Mouse (Mus musculus): Measurements from ENCODE around the gene Slc25a19.
A peak's percentile ranks its signal among the peaks of the same experiment; 100 is the strongest.
"Not testable (repeated sequence)": the region's sequence is repeated elsewhere in the genome, so short reads cannot be mapped to it uniquely, and the experiment has no call there.

Slc25a19 gene

DNA sequence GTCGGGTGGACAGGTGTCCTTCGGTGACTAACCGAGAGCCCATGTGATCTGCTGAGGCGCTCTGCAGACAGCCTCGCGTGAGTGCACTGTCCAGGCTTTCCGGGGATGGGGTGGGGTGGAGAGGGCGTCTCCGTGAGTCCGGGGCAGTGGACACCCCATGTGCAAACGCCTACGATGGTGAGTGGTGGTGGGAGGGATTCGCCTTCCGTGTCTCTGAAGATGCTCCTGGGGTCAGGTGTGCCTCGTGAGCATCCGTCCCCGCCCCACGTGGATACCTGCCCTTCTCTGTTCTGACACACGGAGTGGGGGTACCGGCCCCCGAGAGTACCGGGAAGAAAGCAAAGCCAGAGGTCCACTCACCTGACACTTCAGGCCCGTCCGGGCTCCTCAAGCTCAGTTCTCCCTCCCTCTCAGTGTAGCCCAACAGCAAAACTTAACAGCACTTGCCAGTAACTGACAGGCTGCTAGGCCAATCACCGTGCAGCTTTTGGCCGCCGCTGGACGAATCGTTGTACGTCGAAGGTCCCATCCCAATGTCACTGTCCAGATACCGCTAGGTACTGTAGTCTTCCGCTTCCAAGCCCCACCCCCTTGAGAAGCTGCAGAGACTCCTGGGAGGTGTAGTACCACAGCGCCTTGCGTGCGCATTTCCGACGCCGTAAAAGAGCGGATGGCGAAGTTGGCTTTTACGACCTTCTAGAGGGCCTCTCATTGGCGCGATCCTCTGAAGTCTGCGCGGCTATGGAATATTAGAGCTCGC lies at the start of gene Slc25a19:
Gene Slc25a19, minus strand, starts transcription at position 591 of the 760 bp plus-strand sequence.
- peak; percentile 100 for DNase-seq (ENCODE audit: low spot score)

DNA sequence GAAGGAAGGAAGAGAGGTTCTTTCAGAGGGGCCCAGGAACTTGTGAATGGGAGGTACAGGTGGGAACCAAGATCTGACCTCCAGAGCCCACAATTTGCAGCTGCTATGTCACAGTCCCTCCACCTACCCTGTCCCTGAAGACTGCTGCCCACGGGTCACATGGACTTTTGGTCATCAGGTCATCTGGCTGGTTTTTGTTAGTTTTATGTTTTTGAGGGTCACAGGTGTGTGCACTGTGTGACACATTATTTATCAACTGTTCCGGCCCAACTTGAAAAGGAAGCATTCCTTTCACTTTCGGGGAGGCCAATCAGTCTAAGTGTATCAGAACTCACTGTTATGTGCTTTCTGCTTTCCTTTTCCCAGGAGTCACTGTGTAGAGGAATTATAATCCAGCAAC lies 49.4 kb upstream of the Slc25a19 start:
- no peak for DNase-seq (ENCODE audit: low spot score)

DNA sequence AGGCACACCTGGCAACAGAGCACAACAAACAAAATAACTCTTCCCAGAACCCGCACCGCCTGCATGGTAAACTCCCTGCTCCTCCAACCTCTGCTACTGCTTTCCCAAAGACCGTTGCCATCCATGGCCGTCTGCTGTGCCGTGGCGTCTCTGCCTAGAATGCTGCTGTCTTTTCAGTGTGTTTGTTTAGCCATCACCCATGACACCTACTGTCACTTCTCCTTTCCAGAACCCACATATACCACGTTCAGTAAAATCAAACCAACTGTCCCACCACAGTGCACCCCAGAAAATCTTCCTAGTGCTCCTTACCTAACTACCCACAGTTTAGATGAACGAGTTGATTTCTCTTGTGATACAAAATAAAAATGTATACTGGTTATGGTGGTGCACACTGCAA lies 48.6 kb upstream of the Slc25a19 start:
- DNase-seq (ENCODE audit: low spot score), result no peak

DNA sequence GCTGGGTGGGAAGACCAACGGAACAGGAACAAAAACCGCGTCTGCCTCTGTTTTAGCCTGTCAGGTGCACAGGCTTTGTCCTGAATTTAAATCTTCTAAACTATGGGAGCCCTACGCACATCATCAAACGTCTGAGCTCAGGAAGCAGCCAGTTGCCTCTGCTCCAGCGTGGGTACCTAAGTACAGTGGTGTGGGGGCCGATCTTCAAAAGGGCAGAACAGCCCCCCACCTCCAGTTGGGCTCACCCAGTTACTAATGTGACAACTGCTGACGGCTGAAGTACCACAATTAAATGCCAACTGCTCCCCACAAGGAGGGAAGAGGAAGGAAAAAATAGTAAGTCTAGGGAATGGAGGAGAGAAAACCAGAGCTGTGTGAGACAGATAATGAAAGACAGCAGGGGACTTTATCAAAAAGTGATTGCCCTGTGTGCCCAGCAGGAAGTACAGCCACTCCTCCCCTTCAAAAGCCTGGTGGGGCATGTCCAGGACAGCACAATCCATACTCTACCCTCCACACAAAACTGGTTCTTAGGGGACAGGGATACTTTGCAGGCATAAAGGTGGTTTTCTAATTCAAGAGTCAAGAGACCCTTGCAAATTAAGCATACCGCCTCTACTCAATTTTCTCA lies 46.3 kb upstream of the Slc25a19 start:
- DNase-seq (ENCODE audit: low spot score), result no peak

DNA sequence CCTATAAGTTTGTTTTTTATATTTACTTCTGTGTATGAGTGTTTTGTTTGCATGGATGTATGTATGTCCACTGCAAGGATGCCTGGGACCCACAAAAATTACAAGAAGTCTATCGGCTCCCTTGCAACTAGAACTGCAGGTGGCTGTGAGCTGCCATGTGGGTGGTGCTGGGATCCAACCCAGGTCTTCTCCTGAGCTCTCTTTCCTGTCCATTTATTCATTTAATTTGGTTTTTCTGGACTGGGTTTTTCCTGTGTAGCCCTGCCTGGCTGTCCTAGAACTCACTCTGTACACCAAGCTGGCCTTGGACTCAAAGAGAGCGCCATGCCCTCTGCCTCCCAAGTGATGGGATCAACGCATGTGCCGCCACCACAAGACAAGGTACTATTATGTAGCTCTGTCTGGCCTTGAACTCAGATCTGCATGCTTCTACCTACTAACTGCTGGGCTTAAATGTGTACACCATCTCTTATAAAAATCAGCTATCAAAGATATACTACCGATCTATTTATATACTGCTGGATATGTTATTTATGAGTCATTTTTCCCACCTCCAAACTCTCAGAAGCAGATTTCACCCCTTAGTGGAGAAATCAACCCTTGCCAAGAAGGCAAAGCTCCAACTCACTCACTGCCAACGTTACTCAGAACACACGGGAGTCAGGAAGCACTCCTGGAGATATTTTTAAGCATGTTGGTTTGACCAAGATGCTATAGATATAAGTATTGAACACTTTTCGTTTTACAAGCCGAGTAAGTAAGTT lies 45.6 kb upstream of the Slc25a19 start:
- DNase-seq (ENCODE audit: low spot score), result no peak

DNA sequence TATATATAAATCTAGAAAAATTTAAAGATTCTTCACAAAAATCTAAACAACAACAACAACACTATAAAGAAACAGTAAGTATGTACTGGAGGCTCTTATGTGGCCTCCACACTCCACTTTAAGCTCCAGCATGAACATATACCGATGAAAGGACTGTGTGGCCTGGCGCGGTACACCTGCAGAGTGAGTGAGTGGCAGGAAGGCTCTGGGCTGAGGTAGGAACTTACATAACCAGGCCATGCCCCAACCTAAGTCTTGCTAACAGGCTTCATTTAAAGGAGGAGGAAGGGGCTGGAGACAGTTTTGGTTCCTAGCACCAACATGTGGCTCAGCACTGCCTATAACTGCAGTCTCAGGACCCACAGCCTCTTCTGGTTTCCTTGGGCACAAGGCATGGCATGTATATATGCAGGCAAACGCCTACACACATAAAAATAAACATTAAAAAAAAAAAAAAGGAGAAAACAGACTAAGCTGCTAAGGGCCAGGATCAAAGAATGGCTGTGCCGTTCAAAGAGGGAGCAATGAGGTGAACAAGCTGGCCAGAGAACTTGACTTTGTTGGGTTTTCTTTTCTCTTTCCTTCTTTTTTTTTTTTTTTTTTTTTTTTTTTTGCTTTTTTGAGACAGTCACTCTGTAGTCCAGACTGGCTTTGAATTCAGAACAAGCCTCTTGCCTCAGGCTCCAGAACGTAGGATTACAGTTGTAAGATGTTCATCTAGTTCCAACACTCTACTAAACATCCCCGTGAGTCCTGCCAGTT lies 44.3 kb upstream of the Slc25a19 start:
- DNase-seq (ENCODE audit: low spot score), result no peak

DNA sequence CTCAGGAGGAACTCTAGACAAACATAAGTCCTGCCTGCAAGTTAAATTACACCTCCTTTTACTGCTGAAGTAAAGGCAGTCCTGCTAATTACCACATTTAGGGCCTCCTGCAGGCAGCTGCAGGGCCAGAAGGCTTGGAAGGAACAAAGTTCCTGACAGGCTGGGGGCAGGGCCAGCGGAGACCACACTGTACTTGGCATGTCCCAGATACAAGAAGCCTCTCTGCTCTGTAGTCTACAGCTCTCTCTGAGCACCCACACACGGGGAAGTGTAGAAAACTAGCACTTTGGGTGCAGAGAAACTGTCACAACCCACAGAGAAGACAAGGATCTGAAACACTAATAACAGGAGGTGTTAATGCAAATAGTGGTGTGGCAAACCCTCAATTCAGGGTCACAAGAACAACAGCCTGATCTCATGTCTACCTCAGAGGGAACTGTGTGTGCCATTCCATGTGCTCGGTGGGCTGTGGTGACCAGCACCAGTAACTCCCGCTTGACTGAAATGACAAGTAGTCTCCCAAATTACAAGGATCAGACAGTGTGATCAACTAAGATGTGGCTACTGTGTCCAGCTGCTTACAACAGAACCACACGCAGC lies 42.5 kb upstream of the Slc25a19 start:
- DNase-seq (ENCODE audit: low spot score), result no peak

DNA sequence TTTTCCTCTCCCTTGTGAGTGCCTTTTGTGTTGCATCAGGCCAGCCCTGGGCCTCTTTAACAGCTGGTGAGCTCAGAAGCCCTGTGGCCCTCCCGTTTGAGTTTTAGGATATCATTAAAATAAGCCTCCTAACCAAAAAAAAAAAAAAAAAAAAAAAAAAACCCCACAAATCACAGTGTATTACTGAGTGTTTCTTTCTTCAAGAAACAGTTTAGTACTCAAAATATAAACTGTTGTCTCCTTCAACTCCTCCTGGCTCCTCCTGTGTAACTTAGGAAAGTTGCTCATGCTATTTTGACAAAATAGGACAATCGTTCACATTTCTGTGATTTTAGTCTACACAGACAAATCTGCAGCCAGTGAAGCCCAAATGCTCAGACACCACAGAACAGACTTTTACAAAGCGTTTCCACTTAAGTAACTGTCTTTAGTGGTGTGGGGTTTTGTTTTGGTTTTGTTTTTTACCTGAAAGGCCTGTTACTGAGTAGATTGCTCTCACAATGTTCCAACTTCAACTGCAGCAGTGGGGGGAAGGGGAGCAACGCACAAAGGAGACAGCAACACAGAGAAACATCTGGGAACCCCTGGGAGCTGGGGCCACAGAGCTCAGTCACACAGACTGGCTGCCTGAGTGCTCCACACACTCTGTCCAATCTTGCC lies 35.7 kb upstream of the Slc25a19 start:
- no peak for DNase-seq (ENCODE audit: low spot score)

DNA sequence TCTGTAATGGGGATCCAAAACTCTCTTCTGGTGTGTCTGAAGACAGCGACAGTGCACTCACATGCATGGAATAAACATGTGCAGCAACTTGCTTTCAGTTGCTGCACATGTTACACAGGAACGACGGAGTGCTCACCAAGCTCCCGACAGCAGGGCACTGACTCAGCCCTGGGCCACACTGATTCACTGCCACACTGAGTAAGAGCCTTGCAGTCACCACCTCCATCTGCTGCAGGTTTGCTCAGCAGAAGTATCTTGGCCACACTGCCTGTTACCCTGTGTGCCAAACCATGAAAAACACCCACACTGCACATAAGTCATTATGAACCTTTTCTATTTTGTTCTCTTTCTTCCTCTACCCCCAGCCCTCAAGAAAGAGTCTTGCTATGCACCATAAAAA lies 32.3 kb upstream of the Slc25a19 start:
- no peak for DNase-seq (ENCODE audit: low spot score)

DNA sequence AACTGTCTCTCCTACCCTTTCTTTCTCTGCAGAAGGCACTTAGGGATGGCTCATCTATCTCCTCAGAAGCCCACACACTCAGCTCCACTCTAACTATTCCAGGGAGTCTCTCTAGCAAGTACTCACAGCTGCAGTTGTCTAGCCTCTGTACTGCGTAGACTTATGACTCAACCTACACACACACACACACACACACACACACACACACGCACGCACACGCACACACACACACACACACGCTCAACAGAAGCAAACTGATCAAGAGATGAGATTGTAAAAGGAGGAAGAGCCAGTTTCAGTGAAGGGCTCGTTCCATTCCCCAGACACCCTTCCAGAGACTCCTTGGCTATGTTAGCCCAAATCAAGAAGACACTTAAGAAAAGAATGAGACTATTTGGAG lies 30.4 kb upstream of the Slc25a19 start:
- DNase-seq (ENCODE audit: low spot score), result no peak

DNA sequence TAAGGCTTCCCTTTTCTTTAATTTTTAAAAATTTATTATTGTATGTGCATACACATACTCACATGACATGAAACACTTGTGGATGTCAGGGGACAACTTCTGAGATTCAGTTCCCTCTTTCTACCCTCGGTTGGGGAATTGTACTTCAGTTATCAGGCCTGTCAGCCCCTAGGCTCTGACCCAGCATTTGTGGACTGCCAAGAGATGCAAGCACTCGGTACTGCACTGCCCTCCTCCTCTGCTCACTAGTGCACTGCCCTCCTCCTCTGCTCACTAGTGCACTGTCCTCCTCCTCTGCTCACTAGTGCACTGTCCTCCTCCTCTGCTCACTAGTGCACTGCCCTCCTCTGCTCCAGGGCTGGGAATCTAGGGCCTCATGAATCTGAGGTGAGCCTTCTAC lies 26.0 kb upstream of the Slc25a19 start:
- no peak for DNase-seq (ENCODE audit: low spot score)

DNA sequence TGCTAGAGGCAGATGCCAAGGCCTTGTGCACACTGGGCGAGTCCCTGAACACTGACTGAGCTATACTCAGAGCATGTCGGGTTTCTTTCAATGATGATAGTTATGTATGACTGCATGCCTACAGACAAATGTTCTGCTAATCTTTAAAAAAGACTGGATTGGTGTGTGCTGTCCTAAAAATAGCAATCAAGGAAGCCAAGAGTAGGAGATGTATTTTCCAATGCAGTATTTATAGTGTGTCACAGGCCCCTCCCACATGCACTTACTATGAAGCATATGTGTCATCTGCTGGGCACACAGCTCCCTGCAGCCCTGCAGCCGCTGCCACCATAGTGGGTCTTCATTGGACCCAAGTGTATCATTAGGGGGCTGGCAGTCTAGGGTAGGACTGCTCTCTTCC lies 25.1 kb upstream of the Slc25a19 start:
- no peak for DNase-seq (ENCODE audit: low spot score)

DNA sequence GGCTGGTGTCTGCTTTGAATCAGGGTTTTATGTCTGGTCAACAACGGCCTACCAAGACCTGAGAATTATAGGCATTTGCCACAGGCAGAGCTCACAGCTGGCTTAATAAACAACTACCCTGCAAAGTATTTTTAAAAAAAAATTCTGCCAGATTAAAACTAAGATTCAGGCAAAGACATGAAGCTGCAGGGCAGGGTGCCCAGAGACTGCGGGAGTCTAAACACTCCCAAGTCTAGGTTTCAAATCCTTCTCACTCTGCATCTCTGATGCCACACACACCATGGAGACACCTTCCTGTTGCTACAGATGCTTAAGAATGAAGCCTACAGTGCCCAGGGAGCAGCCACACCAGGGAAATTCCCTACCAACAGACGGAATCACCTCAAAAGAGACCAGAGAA lies 23.6 kb upstream of the Slc25a19 start:
- no peak for DNase-seq (ENCODE audit: low spot score)

DNA sequence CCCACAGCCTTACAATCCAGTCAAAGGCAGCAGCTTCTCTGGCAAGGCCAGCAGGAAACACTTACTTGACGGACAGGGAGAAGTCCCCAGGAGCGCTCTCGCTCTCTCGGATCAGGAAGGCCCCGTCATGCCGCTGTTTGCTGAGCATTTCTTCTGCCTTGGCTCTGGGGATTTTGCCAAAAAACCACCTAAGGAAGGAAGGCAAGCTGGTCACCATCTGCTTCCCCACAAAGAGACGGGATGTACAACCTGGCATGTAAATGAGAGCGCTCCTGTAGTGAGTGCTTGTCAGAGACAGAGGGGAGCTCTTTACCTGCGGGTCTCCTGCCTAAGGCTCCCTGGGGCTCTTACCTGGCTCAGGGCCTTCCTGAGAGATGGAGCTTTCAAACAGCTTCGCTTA lies 21.6 kb upstream of the Slc25a19 start:
- DNase-seq (ENCODE audit: low spot score), result no peak

DNA sequence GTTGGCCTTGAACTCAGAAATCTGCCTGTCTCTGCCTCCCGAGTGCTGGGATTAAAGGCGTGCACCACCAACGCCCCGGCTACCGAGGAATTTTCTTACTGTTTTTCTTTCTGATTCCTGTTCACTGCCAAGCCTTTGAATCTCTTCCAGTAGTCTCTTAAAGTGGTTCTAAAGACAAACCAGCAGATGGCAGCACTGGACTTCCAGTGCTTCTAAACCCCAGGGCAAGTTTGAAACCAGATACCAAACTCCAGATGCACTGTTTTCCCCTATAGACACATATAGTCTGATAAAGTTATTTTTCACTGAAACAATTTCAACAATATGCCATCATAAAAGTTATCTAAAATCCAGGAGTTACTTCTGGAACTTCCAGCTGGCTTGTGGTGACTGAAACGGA lies 19.4 kb upstream of the Slc25a19 start:
- DNase-seq (ENCODE audit: low spot score), result no peak

DNA sequence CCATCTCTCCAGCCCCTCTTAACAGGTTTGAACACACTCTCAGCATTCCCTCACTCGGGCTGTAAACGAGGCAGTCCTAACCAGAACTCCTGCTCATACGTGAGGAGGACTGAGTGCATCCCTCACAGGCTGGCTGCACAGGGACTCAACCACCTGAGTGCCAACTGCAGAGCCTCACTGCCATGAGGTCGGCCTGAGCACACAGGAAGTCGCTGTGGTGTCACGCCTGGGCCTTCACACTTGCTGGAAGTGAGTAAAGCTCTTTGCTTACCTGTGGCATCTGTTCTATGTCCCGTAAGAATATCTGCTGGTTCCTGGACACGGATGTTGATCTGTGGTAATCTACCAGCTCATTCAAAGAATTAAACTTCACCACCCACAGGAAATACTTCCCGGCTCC lies 18.3 kb upstream of the Slc25a19 start:
- DNase-seq (ENCODE audit: low spot score), result no peak

DNA sequence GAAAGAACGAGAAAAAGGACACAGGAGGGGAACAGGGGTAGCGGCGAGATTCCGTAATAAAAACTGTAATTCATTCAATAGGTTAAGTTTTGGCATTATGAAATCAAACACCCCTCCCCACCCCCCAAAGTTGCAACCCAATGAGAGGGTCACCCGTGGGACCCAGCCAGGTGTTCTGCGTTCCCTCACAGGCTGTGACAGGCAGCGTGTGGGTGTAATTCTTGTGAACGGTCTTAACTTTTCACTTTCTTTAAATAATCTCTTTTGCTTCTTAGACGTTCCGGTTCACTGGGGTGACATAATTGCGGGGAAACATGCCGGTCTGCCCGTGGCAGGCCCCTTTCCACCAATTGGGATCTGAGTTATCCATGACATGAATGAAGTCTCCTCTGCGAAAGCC lies 17.4 kb upstream of the Slc25a19 start:
- DNase-seq (ENCODE audit: low spot score), result not testable (repeated sequence)

DNA sequence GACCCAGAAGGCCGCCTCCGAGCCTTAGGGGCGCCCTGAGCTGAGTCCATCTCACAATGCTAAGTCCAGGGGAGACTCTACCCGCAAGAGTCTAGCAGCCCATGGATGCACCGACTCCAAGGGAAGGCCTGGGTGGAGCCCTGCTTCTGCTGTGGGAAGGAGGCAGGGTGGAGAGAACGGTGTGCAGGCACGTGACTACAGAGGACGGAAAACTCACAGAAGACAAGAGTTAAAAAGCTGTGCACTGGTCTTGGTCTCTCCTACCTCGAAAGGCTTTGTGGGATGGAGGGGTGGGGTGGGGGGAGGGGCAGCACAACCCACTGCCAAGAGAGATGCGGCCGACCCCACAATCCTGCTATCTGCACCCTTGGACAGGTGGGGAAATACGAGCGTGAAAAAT lies 16.2 kb upstream of the Slc25a19 start:
- DNase-seq (ENCODE audit: low spot score), result no peak

DNA sequence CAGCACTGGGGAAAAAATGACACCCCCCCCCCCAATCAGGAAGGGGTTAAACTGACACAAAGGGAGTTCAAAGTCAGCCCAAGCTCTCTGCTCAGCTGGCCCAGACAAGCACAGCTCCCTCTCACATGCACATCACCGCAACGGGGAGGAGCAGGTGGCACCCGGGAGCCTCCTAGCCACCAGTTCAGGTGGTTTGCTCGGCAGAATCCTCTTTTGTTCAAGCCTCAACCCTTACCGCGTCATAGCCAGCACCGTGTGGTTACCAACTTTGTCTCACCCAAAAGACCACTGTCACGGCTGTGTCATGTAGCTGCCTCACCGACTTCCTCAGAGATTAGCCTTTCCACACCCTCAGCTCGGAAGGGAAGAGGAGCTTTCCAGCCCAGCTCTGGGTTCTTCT lies 15.2 kb upstream of the Slc25a19 start:
- no peak for DNase-seq (ENCODE audit: low spot score)

DNA sequence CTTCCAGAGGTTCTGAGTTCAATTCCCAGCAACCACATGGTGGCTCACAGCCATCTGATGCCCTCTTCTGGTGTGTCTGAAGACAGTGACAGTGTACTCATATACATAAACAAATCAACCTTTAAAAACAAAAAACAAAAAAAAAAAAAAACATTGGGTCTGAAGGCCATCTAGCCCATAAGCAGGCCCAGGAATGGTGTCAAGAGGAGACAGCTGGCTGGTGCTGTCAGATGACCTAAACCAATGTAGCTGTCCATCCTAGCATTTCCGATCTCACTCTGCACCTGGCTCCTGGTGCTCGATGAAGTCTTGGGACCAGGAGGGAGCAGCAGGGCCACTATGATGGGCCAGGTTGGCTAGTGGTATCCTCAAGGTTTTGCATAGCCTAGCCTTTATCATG lies 14.6 kb upstream of the Slc25a19 start:
- DNase-seq (ENCODE audit: low spot score), result no peak

DNA sequence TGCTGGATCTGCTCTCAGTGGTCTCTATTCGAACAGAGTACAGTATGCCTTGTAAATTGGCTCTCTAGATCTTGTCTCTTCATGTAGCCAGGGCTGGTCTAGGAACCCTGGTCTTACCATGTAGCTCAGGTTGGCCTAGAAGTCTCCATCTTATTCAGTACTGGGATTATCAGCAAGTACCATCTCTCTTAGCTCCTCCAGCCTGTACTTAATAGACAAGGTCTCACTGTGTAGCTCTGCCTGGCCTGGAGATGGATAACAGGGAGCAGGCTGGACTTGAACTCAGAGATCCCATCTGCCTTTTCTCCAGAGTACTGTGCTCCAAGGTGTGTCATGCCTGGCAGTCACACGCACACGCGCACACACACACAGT lies 13.6 kb upstream of the Slc25a19 start:
- no peak for DNase-seq (ENCODE audit: low spot score)
